Mouse (Mus musculus) right cerebral cortex, postnatal 25 days (tissue): ENCODE data around the gene Rab9.
"Not testable (repeated sequence)": the region's sequence is repeated elsewhere in the genome, so short reads cannot be mapped to it uniquely, and the experiment has no call there.

Experiments used
- DNase-seq: peaks from one replicate; pipeline ENCODE4 v3.0.0; 2022

Gene Rab9

GRCm38 (mm10) chrX:166479365-166479983 lies at the start of gene Rab9:
Rab9 (minus strand) TSS chrX:166479867.
- peak; percentile 87 for DNase-seq

- DNase-seq, result no peak
Observed at GRCm38 (mm10) chrX:166528126-166528525, 48.5 kb upstream of the Rab9 start.

- no peak for DNase-seq
Observed at GRCm38 (mm10) chrX:166525637-166526315, 46.1 kb upstream of the Rab9 start.

- no peak for DNase-seq
Observed at GRCm38 (mm10) chrX:166520782-166521181, 41.1 kb upstream of the Rab9 start.

- DNase-seq, result no peak
Observed at GRCm38 (mm10) chrX:166518345-166518744, 38.7 kb upstream of the Rab9 start, which contains the start of gene Tceanc. Tceanc (minus strand) TSS chrX:166518567.

- DNase-seq, result no peak
Observed at GRCm38 (mm10) chrX:166516631-166517030, 37.0 kb upstream of the Rab9 start.

- no peak for DNase-seq
Observed at GRCm38 (mm10) chrX:166515923-166516322, 36.3 kb upstream of the Rab9 start.

- not testable (repeated sequence) for DNase-seq
Observed at GRCm38 (mm10) chrX:166514035-166514434, 34.4 kb upstream of the Rab9 start.

GRCm38 (mm10) chrX:166512071-166512470 lies 32.4 kb upstream of the Rab9 start:
- no peak for DNase-seq

GRCm38 (mm10) chrX:166511107-166511506 lies 31.4 kb upstream of the Rab9 start:
- no peak for DNase-seq

- DNase-seq, result peak; percentile 89
Observed at GRCm38 (mm10) chrX:166509761-166510738, 30.4 kb upstream of the Rab9 start.

- DNase-seq, result no peak
Observed at GRCm38 (mm10) chrX:166504421-166504820, 24.8 kb upstream of the Rab9 start.

GRCm38 (mm10) chrX:166499496-166500190 lies 20.0 kb upstream of the Rab9 start:
- no peak for DNase-seq

- DNase-seq, result no peak
Observed at GRCm38 (mm10) chrX:166497771-166498170, 18.1 kb upstream of the Rab9 start.

GRCm38 (mm10) chrX:166495052-166495451 lies 15.4 kb upstream of the Rab9 start:
- no peak for DNase-seq

GRCm38 (mm10) chrX:166478631-166479364 lies 869 bp downstream of the Rab9 start:
- no peak for DNase-seq

GRCm38 (mm10) chrX:166477393-166477792 lies 2.3 kb downstream of the Rab9 start:
- DNase-seq, result no peak

GRCm38 (mm10) chrX:166472612-166473011 lies 7.1 kb downstream of the Rab9 start:
- DNase-seq, result no peak

- no peak for DNase-seq
Observed at GRCm38 (mm10) chrX:166468321-166468720, 11.3 kb downstream of the Rab9 start.

- no peak for DNase-seq
Observed at GRCm38 (mm10) chrX:166455525-166455924, 24.1 kb downstream of the Rab9 start.

GRCm38 (mm10) chrX:166454331-166454730 lies 25.3 kb downstream of the Rab9 start:
- DNase-seq, result no peak

- DNase-seq, result no peak
Observed at GRCm38 (mm10) chrX:166453532-166453931, 26.1 kb downstream of the Rab9 start.
